Mouse (Mus musculus) limb, embryonic 11.5 days (tissue): ENCODE measurements around the gene Pxdn. TPM values are rescaled to one million over a fixed set of nuclear protein-coding genes. Genes with fewer than 3 reads are reported as not detected.

Source experiments
- ATAC-seq: fragments of 200-750 bp; cut with Nextera tagmentation; 2 replicates; pipeline ENCODE4 v1.8.0; 2017; ENCODE audit warnings: low read depth; ENCODE audit not compliant: insufficient number of reproducible peaks, low FRiP score, low TSS enrichment
- DNase-seq: peaks from one replicate; pipeline ENCODE4 v3.0.0-alpha.2; 2015; ENCODE audit warnings: low spot score
- H3K27ac ChIP-seq: fragments of 300-500 bp; sonication (generic); replicated peaks from 2 replicates; pipeline ENCODE4 v1.5.1; 2014; ENCODE audit warnings: low read depth, mild to moderate bottlenecking, low read length
- H3K27me3 ChIP-seq: fragments of 300-500 bp; sonication (generic); 2 replicates; pipeline ENCODE4 v1.6.1; 2014; ENCODE audit warnings: mild to moderate bottlenecking, low read length, mixed read lengths; ENCODE audit not compliant: control insufficient read depth, insufficient read depth
- H3K36me3 ChIP-seq: fragments of 300-500 bp; sonication (generic); 2 replicates; pipeline ENCODE4 v1.6.1; 2014; ENCODE audit warnings: mild to moderate bottlenecking, low read length, moderate library complexity, mixed read lengths; ENCODE audit not compliant: control insufficient read depth, insufficient read depth
- H3K4me1 ChIP-seq: fragments of 300-500 bp; sonication (generic); 2 replicates; pipeline ENCODE4 v1.6.1; 2014; ENCODE audit warnings: low read length, mixed read lengths; ENCODE audit not compliant: control insufficient read depth, insufficient read depth
- H3K4me2 ChIP-seq: fragments of 300-500 bp; sonication (generic); 2 replicates; pipeline ENCODE4 v1.6.1; 2014; ENCODE audit warnings: low read depth, mild to moderate bottlenecking, moderate library complexity; ENCODE audit not compliant: severe bottlenecking
- H3K4me3 ChIP-seq: fragments of 300-500 bp; sonication (generic); 2 replicates; pipeline ENCODE4 v1.5.1; 2014; ENCODE audit warnings: low read depth, low read length
- H3K9ac ChIP-seq: fragments of 300-500 bp; sonication (generic); 2 replicates; pipeline ENCODE4 v1.6.1; 2014; ENCODE audit warnings: mild to moderate bottlenecking, low read length
- H3K9me3 ChIP-seq: fragments of 300-500 bp; sonication (generic); 2 replicates; pipeline ENCODE4 v1.6.1; 2016; ENCODE audit warnings: low read length; ENCODE audit not compliant: control insufficient read depth
- WGBS: fragments of 180-500 bp; shearing (Covaris S2); extraction: QIAGEN DNeasy Blood & Tissue Kit; methylation state at CpG from one replicate; pipeline ENCODE4 v1.1.7; 2014; 5-methylcytosine and 5-hydroxymethylcytosine counted together
- polyA plus RNA-seq: library from polyadenylated mRNA; unstranded; fragments of >200 nt; fragmentation: Nextera tagmentation; extraction: Ambion mirVana; gene quantifications from 2 replicates; pipeline ENCODE4 v1.2.1, GENCODE M21; 2014

Pxdn gene
- polyA plus RNA-seq, 1 experiment from 2014 or later = 134 TPM

DNA sequence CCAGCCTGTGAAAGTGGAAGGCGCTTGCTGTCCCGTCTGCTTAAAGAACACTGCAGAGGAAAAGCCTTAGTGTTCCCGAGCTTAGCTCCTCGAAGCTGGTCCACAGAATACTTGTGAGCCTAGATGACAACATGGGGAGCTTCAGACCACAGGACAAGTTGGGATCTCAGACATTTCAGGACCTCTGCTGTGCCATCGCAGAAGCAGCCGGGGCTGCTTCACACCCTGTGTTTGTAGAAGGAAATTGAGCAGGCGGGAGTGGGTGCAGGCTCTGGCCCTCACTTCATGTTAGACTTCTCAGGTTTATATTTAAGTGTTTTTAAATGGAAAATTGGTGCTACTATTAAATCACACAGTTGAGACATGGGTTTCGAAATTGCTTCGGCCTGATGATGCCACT is 78.1 kb downstream of the Pxdn start:
- no peak for DNase-seq
- Histone ChIP-seq H3K4me3 (no peak overlapping the region), H3K9me3 (no peaks in the 10 kb centered on the region), H3K27me3 (no peaks in the 10 kb centered on the region), H3K9ac (no peak overlapping the region), H3K4me2 (no peak overlapping the region), H3K27ac (no peak overlapping the region), H3K4me1 (no peaks in the 10 kb centered on the region), H3K36me3 (peaks cover 4% of the 10 kb centered on the region)
- no peak for ATAC-seq
- 91% methylated on average over 9 of the region's 9 CpGs for WGBS

GRCm38 (mm10) chr12:30017131-30017530 is 79.7 kb downstream of the Pxdn start:
- Histone ChIP-seq H3K27ac (no peak overlapping the region), H3K9ac (no peak overlapping the region), H3K4me3 (no peak overlapping the region), H3K27me3 (no peaks in the 10 kb centered on the region), H3K36me3 (peaks cover 2% of the 10 kb centered on the region), H3K9me3 (no peaks in the 10 kb centered on the region), H3K4me2 (no peak overlapping the region), H3K4me1 (no peaks in the 10 kb centered on the region)
- 91% methylated on average over 3 of the region's 3 CpGs for WGBS
- no peak for DNase-seq
- ATAC-seq = no peak

DNA sequence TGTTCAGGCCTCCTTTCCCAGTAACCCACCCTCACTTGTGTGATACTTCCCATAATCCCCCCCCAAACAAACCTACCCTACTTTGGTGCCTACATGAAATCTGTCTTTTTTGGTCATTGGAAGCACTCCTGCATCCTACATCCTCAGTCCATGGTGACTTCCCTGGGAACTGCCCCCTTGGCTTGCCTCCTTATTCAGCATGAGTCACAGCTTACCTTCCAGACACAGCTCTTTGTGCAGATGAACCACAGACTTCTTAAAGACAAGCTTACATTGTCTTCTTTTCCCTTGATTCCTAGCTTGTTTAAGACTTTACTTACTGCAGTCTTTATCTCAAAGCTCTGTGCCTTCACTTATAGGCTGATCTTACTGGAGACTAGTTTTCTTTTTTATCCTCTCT is 83.0 kb downstream of the Pxdn start:
- no peaks in the 10 kb centered on the region for H3K4me1 ChIP-seq
- H3K4me2 ChIP-seq = no peak overlapping the region
- no peaks in the 10 kb centered on the region; the same call in 1 of the 2 replicates for H3K36me3 ChIP-seq
- no peak for ATAC-seq
- H3K4me3 ChIP-seq = no peak overlapping the region
- H3K27me3 ChIP-seq = no peaks in the 10 kb centered on the region
- no peak for DNase-seq
- H3K9ac ChIP-seq = no peak overlapping the region
- no peaks in the 10 kb centered on the region for H3K9me3 ChIP-seq
- no peak overlapping the region for H3K27ac ChIP-seq

DNA sequence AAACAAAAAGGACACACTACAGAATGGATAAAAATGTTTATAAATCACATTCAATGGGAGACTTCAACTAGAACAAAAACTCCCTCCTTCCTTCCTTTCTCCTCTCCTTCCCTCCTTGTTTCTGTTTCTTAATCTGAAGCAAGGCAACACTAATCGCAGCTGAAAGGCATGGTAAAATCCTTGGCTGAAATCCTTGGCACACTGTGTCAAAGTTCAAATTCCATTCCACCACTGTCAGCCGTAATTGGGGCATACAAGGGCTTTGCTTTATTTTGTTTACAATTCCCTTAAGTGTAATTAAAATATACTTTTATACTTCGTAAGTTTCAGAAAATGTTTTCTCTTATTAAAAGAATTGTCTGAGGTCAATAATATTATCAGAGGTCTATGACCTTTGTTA is 86.1 kb downstream of the Pxdn start:
- Histone ChIP-seq H3K9ac (no peak overlapping the region), H3K9me3 (no peaks in the 10 kb centered on the region), H3K4me1 (no peaks in the 10 kb centered on the region), H3K4me3 (no peak overlapping the region), H3K36me3 (no peaks in the 10 kb centered on the region), H3K27me3 (no peaks in the 10 kb centered on the region), H3K27ac (no peak overlapping the region), H3K4me2 (no peak overlapping the region)
- 56% methylated on average over 3 of the region's 3 CpGs for WGBS
- ATAC-seq = no peak
- no peak for DNase-seq

DNA sequence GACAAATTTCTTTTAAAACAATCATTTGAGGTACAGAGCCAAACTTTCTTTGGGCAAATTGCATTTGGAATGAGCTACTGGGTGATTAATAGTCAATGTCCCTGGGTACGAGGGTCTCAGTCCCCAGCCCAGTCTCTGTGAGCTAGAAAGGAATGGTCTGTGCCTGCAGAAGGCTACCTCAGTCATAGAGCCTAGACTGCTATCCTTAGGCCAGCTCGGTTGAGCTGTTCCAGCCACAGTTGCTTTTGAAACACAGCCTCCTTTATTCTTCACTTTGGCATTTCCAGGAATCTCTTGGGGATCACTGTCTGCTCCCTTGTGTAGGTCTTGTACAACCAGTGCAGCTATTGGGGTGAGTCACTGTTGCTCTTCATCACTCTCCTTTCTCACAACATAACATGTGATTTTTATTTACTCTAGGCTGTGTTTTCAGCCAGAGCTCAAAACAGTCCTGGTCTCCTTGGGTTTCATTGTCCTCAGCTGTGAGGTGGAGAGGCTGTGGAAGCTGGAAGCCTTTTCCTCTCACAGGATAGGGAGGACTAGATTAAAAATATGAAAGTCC is 86.9 kb downstream of the Pxdn start:
- 75% methylated on average over 2 of the region's 2 CpGs for WGBS
- Histone ChIP-seq H3K4me2 (no peak overlapping the region), H3K27me3 (no peaks in the 10 kb centered on the region), H3K4me3 (no peak overlapping the region), H3K9me3 (no peaks in the 10 kb centered on the region), H3K36me3 (no peaks in the 10 kb centered on the region), H3K4me1 (no peaks in the 10 kb centered on the region), H3K27ac (no peak overlapping the region), H3K9ac (no peak overlapping the region)
- DNase-seq (no peak), ATAC-seq (no peak)

- Histone ChIP-seq H3K4me3 (no peak overlapping the region), H3K9me3 (no peaks in the 10 kb centered on the region), H3K36me3 (no peaks in the 10 kb centered on the region), H3K27me3 (no peaks in the 10 kb centered on the region), H3K4me2 (no peak overlapping the region), H3K4me1 (no peaks in the 10 kb centered on the region), H3K27ac (no peak overlapping the region), H3K9ac (no peak overlapping the region)
- no peak for DNase-seq
- no peak for ATAC-seq
- WGBS = 62% methylated on average over 3 of the region's 3 CpGs
Observed at GRCm38 (mm10) chr12:30027721-30028340, 90.4 kb downstream of the Pxdn start.

DNA sequence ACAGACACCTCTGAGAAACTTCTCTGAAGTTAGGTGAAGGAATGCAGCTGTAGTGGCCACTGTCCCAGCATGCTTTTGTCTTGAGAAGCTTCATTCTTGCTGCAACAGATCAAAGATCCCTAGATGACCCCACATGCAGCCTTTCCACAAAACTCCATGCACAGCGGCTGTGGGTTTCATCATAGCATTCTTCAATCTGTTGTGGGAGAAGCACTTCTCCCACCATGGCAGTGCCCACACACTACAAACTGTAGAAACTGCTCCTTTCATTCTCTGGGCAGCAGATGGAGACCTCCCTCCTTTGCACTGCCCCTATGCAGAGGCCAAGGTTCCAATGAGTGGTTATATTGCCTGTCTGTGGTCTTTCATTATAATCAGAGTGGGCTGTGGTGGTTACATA is 91.7 kb downstream of the Pxdn start:
- no peak overlapping the region for H3K4me2 ChIP-seq
- 94% methylated on average over 1 of the region's 1 CpGs for WGBS

DNA sequence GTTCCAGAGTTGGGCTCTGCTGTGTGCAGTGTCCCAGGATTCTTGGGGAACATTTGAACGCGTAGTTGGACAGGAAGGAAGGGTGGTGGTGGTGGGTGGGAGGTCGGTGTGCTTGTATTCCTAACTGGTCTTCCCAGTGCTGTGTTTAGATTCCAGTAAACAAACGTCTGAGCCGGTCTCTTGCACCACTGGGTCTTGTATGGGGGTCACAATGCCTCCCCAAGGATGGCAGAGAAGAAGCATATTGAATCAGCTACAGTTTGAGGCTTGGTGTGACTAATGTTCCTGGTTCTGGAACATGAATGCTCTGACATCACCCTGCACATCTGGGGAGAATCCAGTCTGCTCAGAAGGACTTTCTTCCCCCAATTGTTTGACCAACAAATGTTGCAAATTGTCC is 93.2 kb downstream of the Pxdn start:
- ATAC-seq (no peak), DNase-seq (no peak)
- no peak overlapping the region for H3K4me2 ChIP-seq
- H3K4me3 ChIP-seq = no peak overlapping the region
- no peaks in the 10 kb centered on the region for H3K36me3 ChIP-seq
- H3K27me3 ChIP-seq = no peaks in the 10 kb centered on the region
- H3K4me1 ChIP-seq = no peaks in the 10 kb centered on the region
- no peak overlapping the region for H3K9ac ChIP-seq
- H3K27ac ChIP-seq = no peak overlapping the region
- no peaks in the 10 kb centered on the region for H3K9me3 ChIP-seq
- WGBS = 61% methylated on average over 5 of the region's 5 CpGs

More for the DNA sequence above, 91.7 kb downstream of the Pxdn start:
- no peaks in the 10 kb centered on the region for H3K27me3 ChIP-seq
- H3K9me3 ChIP-seq = no peaks in the 10 kb centered on the region
- no peak overlapping the region for H3K9ac ChIP-seq
- H3K4me1 ChIP-seq = no peaks in the 10 kb centered on the region
- H3K27ac ChIP-seq = no peak overlapping the region
- no peak overlapping the region for H3K4me3 ChIP-seq
- ATAC-seq (no peak), DNase-seq (no peak)
- no peaks in the 10 kb centered on the region for H3K36me3 ChIP-seq

DNA sequence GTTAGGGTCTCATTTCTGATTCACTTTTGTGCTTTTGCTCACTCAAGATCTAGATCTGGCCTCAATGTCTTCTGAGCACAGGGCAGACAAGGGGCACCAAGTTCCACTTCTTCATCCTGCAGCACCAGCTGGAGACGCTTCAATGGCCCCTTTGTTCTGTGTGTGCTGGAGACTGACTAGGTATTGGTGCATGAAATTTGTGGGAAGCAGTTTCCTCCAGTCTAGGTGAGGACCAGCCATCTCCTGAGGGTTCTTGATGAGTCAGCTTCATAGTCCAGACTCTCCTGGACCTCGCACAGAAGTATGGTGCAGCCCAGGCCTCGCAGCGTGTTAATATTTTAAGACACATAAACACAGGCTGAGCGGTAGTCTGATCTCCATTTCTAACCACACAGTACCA is 97.3 kb downstream of the Pxdn start:
- DNase-seq = no peak
- 87% methylated on average over 5 of the region's 5 CpGs for WGBS

More for the DNA sequence above, 97.3 kb downstream of the Pxdn start:
- H3K4me1 ChIP-seq = no peaks in the 10 kb centered on the region
- no peaks in the 10 kb centered on the region for H3K9me3 ChIP-seq
- H3K27ac ChIP-seq = no peak overlapping the region
- no peaks in the 10 kb centered on the region for H3K36me3 ChIP-seq
- no peak overlapping the region for H3K4me3 ChIP-seq
- H3K27me3 ChIP-seq = no peaks in the 10 kb centered on the region
- no peak overlapping the region for H3K4me2 ChIP-seq
- no peak for ATAC-seq
- H3K9ac ChIP-seq = no peak overlapping the region
